Mouse (Mus musculus): ENCODE results near the gene Coq10a. TPM values are rescaled to one million over a fixed set of nuclear protein-coding genes. Genes with fewer than 3 reads are reported as not detected.

Coq10a gene
- polyA plus RNA-seq, 1 experiment from 2014 or later: 12.6 TPM

DNA sequence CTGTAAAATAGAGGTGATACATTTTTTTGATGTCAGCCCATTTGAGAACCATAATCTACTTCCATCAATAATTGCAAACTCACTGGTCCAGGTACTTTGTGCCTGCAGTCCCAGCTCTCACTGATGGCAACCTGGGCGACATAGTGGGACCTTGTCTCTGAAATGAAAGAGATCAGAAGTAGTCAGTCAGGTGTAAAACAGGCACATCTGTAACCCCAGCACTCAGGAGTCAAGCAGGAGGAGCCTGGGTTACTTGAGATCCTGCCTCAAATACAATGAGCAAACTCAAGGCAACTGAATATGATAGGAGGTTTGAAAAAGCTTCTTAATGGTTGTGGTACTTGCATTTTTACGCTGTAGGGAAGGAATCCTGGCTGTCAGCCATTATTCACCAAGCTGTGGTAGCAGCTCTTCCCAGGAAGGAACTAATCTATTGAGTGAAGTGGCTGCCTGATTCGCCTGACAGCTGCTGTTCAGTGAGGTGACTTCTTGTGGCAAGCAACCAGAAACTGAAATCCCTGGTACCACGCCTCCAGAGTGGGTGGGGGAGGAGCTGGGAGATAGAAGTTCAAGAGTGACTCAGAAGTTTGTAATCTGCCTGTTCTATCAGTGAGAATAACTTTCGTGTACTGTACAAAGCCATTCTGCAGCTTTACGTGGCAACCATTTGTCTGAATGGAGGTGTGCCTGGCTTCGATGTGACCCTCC lies 24.1 kb downstream of the Coq10a start:
- Histone ChIP-seq H3K27ac (ENCODE audit: low read depth, low read length) (peak overlapping the region; percentile 82), H3K9ac (ENCODE audit: low read depth, low read length) (0 out of 2 replicates have a peak overlapping the region, but pooled peaks have one; percentile 6)
- peak; percentile 83 for ATAC-seq (replicated peaks; ENCODE audit: insufficient number of reproducible peaks, low FRiP score, low TSS enrichment)

DNA sequence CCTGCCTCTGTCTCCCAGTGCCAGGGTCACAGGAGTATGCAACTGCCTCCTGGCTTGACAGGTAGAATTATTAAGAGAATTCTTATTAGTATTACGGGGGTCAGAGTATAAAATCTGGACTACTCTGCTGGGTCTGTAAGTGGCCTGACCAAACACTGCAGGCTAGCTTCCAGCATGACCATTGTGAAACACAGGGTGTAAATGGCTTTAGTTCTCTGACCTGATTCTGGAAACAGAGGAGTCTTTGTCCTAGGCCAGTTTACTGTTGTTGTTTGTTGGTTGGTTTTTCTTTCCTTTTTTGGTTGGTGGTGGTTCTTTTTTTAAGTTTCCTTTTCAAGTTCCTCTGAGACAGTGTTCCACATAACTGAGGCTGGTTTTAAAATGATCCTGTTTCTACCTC lies 25.4 kb downstream of the Coq10a start:
- Histone ChIP-seq H3K4me3 (ENCODE audit: low read depth, low read length) (no peak overlapping the region), H3K9ac (ENCODE audit: low read depth, low read length) (no peak overlapping the region), H3K4me1 (ENCODE audit: control insufficient read depth, insufficient read depth, low read length) (peaks cover 52% of the 10 kb centered on the region), H3K9me3 (replicated peaks; ENCODE audit: control insufficient read depth, low read length) (no peaks in the 10 kb centered on the region), H3K27ac (ENCODE audit: low read depth, low read length) (peak overlapping the region; percentile 7; the same call in 1 of the 2 replicates), H3K36me3 (ENCODE audit: control insufficient read depth, insufficient read depth, low read length) (no peaks in the 10 kb centered on the region), H3K27me3 (ENCODE audit: control insufficient read depth, insufficient read depth, low read length) (no peaks in the 10 kb centered on the region), H3K4me2 (no peak overlapping the region)
- WGBS (ENCODE audit: insufficient replicate concordance): 92% methylated on average over 1 of the region's 1 CpGs
- ATAC-seq (replicated peaks; ENCODE audit: insufficient number of reproducible peaks, low FRiP score, low TSS enrichment): no peak

More for the DNA sequence above, 24.1 kb downstream of the Coq10a start:
- WGBS (ENCODE audit: insufficient replicate concordance): 22% methylated on average over 7 of the region's 7 CpGs
- Histone ChIP-seq H3K9me3 (replicated peaks; ENCODE audit: control insufficient read depth, low read length) (no peaks in the 10 kb centered on the region), H3K4me1 (ENCODE audit: control insufficient read depth, insufficient read depth, low read length) (peaks cover 41% of the 10 kb centered on the region), H3K36me3 (ENCODE audit: control insufficient read depth, insufficient read depth, low read length) (no peaks in the 10 kb centered on the region), H3K4me3 (ENCODE audit: low read depth, low read length) (peak overlapping the region; percentile 22), H3K27me3 (ENCODE audit: control insufficient read depth, insufficient read depth, low read length) (no peaks in the 10 kb centered on the region), H3K4me2 (peak overlapping the region; percentile 58)

DNA sequence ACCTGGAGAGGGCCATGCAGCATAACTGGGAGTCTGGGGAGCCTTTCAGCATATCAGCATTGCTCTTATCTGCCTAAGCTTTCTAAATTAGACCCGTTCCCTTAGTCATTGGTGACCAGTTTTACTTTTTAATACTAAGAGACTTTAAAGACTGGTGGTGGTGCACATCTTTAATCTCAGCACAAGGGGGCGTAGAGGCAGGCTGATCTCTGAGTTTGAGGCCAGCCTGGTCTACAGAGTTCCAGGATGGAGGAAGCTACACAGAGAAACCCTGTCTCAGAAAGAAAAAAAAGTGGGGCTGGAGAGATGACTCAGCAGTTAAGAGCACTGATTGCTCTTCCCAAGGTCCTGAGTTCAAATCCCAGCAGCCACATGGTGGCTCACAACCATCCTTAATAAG lies 28.5 kb downstream of the Coq10a start:
- no peak for ATAC-seq (replicated peaks; ENCODE audit: insufficient number of reproducible peaks, low FRiP score, low TSS enrichment)
- peaks cover 51% of the 10 kb centered on the region for H3K4me1 ChIP-seq (ENCODE audit: control insufficient read depth, insufficient read depth, low read length)
- H3K27ac ChIP-seq (ENCODE audit: low read depth, low read length): no peak overlapping the region
- H3K27me3 ChIP-seq (ENCODE audit: control insufficient read depth, insufficient read depth, low read length): no peaks in the 10 kb centered on the region
- no peaks in the 10 kb centered on the region for H3K36me3 ChIP-seq (ENCODE audit: control insufficient read depth, insufficient read depth, low read length)
- no peak overlapping the region for H3K9ac ChIP-seq (ENCODE audit: low read depth, low read length)
- H3K4me2 ChIP-seq: peak overlapping the region; percentile 20; the same call in 1 of the 2 replicates
- H3K9me3 ChIP-seq (replicated peaks; ENCODE audit: control insufficient read depth, low read length): no peaks in the 10 kb centered on the region
- 61% methylated on average over 2 of the region's 2 CpGs for WGBS (ENCODE audit: insufficient replicate concordance)
- no peak overlapping the region for H3K4me3 ChIP-seq (ENCODE audit: low read depth, low read length)

DNA sequence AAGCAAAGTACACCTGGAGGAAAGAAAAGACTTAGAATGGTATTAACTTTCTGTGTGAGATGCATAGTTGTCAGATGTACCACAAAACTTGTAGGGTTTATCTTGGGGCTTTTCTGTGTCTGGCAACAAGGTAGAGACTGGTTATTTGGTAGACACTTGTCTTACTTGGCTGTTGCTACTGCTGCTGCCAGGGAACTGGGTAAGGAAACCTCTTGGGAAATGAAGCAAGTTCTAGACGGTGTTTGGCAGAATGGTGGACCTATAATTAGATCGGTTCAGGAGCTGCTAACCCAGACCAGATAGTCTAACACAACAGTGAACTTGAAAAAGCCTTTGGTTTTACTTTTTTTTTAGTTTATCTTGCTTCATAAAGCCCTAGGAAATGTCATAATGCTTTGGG lies 29.8 kb downstream of the Coq10a start:
- Histone ChIP-seq H3K36me3 (ENCODE audit: control insufficient read depth, insufficient read depth, low read length) (no peaks in the 10 kb centered on the region), H3K27ac (ENCODE audit: low read depth, low read length) (peak overlapping the region; percentile 96; the same call in 1 of the 2 replicates), H3K27me3 (ENCODE audit: control insufficient read depth, insufficient read depth, low read length) (no peaks in the 10 kb centered on the region), H3K4me2 (peak overlapping the region; percentile 75), H3K9ac (ENCODE audit: low read depth, low read length) (peak overlapping the region; percentile 87; the same call in 1 of the 2 replicates), H3K4me1 (ENCODE audit: control insufficient read depth, insufficient read depth, low read length) (peaks cover 41% of the 10 kb centered on the region), H3K4me3 (ENCODE audit: low read depth, low read length) (peak overlapping the region; percentile 75), H3K9me3 (replicated peaks; ENCODE audit: control insufficient read depth, low read length) (no peaks in the 10 kb centered on the region)
- WGBS (ENCODE audit: insufficient replicate concordance): 42% methylated on average over 2 of the region's 2 CpGs
- ATAC-seq (replicated peaks; ENCODE audit: insufficient number of reproducible peaks, low FRiP score, low TSS enrichment): no peak

DNA sequence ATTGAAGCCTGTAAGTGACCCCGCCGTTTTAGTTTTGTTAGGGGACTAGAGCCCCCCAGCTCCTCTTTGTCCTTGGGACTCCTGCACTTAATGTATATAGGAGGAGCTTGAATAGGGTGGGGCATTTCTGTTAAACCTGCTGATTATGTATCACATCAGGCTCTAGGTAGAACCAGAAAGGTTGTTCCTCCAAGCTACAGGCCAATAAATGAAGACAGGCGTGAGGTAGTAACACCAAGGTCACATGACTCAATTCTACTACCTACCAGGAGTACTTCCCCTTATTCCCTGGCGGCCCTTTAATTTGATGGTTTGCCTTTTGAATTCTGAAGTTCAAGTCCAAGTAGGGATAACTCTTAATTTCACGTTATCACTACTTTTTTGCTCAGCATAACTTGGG lies 30.4 kb downstream of the Coq10a start:
- 15% methylated on average over 5 of the region's 5 CpGs for WGBS (ENCODE audit: insufficient replicate concordance)
- Histone ChIP-seq H3K36me3 (ENCODE audit: control insufficient read depth, insufficient read depth, low read length) (no peaks in the 10 kb centered on the region), H3K4me3 (ENCODE audit: low read depth, low read length) (peak overlapping the region; percentile 75), H3K4me2 (peak overlapping the region; percentile 75), H3K4me1 (ENCODE audit: control insufficient read depth, insufficient read depth, low read length) (peaks cover 38% of the 10 kb centered on the region), H3K27ac (ENCODE audit: low read depth, low read length) (peak overlapping the region; percentile 96), H3K9me3 (replicated peaks; ENCODE audit: control insufficient read depth, low read length) (no peaks in the 10 kb centered on the region), H3K27me3 (ENCODE audit: control insufficient read depth, insufficient read depth, low read length) (no peaks in the 10 kb centered on the region), H3K9ac (ENCODE audit: low read depth, low read length) (peak overlapping the region; percentile 87)
- ATAC-seq (replicated peaks; ENCODE audit: insufficient number of reproducible peaks, low FRiP score, low TSS enrichment): no peak

DNA sequence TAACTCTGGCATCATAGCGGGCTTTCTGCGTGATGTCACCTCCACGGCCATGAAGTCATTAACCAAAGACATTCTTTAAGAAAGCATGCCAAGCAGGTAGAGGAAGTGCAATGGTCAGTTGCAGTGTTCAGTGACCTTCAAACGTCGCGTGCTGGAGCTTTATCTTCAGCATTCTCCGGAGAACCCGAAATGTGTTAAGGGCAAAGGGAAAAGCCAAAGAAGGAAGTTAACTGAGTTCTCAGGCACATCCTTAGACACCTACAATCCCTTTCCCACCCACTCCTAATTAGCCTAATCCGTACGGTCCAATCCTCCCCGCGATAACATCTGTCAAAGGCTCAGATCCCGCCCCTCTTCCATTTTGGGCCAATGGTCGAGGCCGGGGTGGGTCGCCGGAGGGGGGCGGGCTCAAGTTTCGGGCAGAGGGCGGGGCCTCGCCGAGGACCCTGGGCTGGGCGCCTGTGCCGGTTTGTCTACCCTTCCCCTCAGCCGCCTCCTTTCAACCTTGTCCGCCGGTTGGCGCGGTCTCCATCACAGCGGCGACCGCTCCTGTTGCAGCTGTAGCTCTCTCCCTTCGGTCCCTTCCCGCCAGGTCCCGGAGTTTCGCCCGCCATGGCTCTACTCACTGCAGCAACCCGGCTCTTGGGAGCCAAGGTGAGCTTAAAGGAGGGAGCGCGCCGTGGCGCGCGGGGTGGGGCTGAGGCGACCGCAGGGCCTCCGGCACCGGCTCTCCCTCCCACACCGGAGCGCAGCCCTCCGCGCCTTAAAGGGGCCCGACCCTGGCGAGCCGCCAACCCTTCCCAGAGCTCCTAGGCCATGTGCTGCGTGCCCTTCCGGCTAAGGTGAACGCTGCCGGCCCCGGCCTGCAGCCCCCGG lies 31.3 kb downstream of the Coq10a start, which contains the start of gene Cs:
Cs (plus strand) TSS at position 429 of the 876 bp plus-strand sequence.
- Histone ChIP-seq H3K4me3 (ENCODE audit: low read depth, low read length) (peak within 1 kb of the TSS; percentile 75), H3K9ac (ENCODE audit: low read depth, low read length) (peak within 1 kb of the TSS; percentile 87), H3K27me3 (ENCODE audit: control insufficient read depth, insufficient read depth, low read length) (no peaks in the 10 kb centered on the region), H3K36me3 (ENCODE audit: control insufficient read depth, insufficient read depth, low read length) (no peaks in the 10 kb centered on the region), H3K27ac (ENCODE audit: low read depth, low read length) (peak within 1 kb of the TSS; percentile 96), H3K9me3 (replicated peaks; ENCODE audit: control insufficient read depth, low read length) (no peaks in the 10 kb centered on the region), H3K4me1 (ENCODE audit: control insufficient read depth, insufficient read depth, low read length) (peaks cover 35% of the 10 kb centered on the region), H3K4me2 (peak within 1 kb of the TSS; percentile 75)
- WGBS (ENCODE audit: insufficient replicate concordance): 1% methylated on average over 61 of the region's 61 CpGs
- ATAC-seq (replicated peaks; ENCODE audit: insufficient number of reproducible peaks, low FRiP score, low TSS enrichment): peak; percentile 98

DNA sequence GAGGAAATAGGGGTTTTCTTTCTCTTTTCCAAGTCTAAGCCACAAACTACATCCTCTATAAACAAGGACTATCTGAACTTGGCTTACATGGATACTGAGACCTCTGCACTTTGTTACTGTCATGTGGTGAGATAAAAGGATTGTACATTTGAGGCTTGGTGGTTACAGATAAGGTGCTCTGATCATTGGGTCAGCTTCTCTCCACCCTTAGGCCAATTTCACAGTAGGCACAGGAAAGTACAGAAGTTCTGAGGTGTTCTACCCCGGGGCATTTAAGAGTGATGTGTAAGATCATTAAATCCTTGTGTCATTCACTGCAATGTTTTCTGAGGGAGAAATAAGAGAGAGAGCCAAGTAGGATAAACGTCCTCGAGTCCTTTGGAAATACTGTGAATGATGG lies 32.2 kb downstream of the Coq10a start:
- no peaks in the 10 kb centered on the region for H3K27me3 ChIP-seq (ENCODE audit: control insufficient read depth, insufficient read depth, low read length)
- ATAC-seq (replicated peaks; ENCODE audit: insufficient number of reproducible peaks, low FRiP score, low TSS enrichment): no peak
- peak overlapping the region; percentile 75; the same call in 1 of the 2 replicates for H3K4me3 ChIP-seq (ENCODE audit: low read depth, low read length)
- H3K4me1 ChIP-seq (ENCODE audit: control insufficient read depth, insufficient read depth, low read length): peaks cover 33% of the 10 kb centered on the region
- H3K4me2 ChIP-seq: peak overlapping the region; percentile 63
- no peaks in the 10 kb centered on the region for H3K36me3 ChIP-seq (ENCODE audit: control insufficient read depth, insufficient read depth, low read length)
- no peaks in the 10 kb centered on the region for H3K9me3 ChIP-seq (replicated peaks; ENCODE audit: control insufficient read depth, low read length)
- H3K27ac ChIP-seq (ENCODE audit: low read depth, low read length): peak overlapping the region; percentile 96
- H3K9ac ChIP-seq (ENCODE audit: low read depth, low read length): peak overlapping the region; percentile 58
- WGBS (ENCODE audit: insufficient replicate concordance): 76% methylated on average over 3 of the region's 3 CpGs

DNA sequence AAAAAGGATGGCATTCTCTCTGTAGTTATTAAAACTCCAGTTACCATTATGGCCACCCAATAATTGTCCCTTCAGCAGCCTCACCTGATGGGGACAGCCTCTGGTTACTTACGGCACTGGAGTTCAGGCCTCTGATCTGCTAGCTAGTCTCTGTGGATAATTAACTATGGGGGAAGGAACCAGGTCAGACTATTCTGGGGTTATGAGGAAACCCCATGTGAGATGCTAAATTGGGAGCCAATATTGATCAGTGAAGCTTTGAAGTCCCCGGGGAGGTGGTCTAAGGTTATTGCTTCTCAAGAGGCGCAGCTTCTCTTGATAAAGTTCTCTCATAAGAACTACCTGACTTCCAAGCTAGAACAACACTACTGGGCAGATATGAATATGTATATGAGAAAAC lies 32.6 kb downstream of the Coq10a start:
- Histone ChIP-seq H3K27me3 (ENCODE audit: control insufficient read depth, insufficient read depth, low read length) (no peaks in the 10 kb centered on the region), H3K27ac (ENCODE audit: low read depth, low read length) (peak overlapping the region; percentile 96), H3K9ac (ENCODE audit: low read depth, low read length) (no peak overlapping the region), H3K4me1 (ENCODE audit: control insufficient read depth, insufficient read depth, low read length) (peaks cover 30% of the 10 kb centered on the region), H3K4me3 (ENCODE audit: low read depth, low read length) (no peak overlapping the region), H3K36me3 (ENCODE audit: control insufficient read depth, insufficient read depth, low read length) (no peaks in the 10 kb centered on the region), H3K9me3 (replicated peaks; ENCODE audit: control insufficient read depth, low read length) (no peaks in the 10 kb centered on the region), H3K4me2 (peak overlapping the region; percentile 63)
- ATAC-seq (replicated peaks; ENCODE audit: insufficient number of reproducible peaks, low FRiP score, low TSS enrichment): no peak
- WGBS (ENCODE audit: insufficient replicate concordance): 84% methylated on average over 3 of the region's 3 CpGs

Data from heart, embryonic 11.5 days (tissue).